Mouse (Mus musculus) layer of hippocampus, adult 9-10 months (tissue): ENCODE data around the gene Adat2.

Experiments
- DNase-seq: peaks from one replicate; pipeline ENCODE4 v3.0.0; 2022; ENCODE audit warnings: low spot score

The Adat2 gene

DNA sequence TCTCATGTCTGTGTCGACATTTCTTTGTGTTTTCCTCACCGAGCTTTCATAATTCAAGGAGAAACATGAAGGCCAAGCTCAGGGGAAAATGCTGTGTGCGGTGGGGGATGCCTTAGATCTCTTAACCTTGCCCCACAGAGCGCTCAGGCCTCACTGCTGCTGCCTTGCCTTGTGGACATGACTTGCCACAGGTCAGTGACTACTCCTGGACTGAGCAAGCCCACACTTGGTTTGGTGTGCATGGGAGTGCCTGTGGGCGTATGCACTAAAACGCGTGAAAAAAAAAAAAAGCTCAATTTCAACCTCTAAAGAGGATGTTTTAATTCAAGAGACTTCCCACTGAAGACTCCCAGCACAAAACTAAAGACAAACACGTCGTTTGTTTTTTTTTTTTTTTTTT lies 44.2 kb downstream of the Adat2 start:
- DNase-seq: no peak

DNA sequence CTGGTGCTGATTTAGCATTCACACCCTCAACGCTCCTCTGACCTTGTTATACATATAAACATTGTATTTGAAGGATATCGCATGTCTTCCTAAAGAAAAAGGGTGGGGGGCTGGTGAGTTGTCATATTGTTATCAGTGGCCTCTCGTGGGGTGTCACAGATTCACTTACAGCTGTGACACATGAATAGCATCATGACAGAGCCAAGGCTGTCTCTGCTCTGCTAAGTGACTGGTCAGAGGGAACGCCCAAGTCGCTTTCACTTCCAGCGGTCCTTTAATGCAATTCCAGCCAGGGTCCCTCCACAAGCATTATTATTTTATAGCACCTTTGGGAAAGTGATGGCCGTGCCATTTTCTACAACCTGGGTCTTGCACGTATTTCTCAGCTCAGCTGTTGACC lies 44.8 kb downstream of the Adat2 start:
- DNase-seq: no peak

GRCm38 (mm10) chr10:13600926-13601325 lies 48.2 kb downstream of the Adat2 start:
- no peak for DNase-seq
